Mouse (Mus musculus) stomach, postnatal 0 days (tissue): ENCODE measurements around the gene Aco2.

Source experiments
- CTCF ChIP-seq: IDR thresholded peaks from 2 replicates; pipeline ENCODE4 v1.5.1; 2016; ENCODE audit warnings: antibody characterized with exemption, low read depth, mild to moderate bottlenecking, moderate library complexity
- EP300 ChIP-seq: optimal IDR thresholded peaks from 2 replicates; pipeline ENCODE3; 2016; ENCODE audit warnings: antibody characterized with exemption

DNA sequence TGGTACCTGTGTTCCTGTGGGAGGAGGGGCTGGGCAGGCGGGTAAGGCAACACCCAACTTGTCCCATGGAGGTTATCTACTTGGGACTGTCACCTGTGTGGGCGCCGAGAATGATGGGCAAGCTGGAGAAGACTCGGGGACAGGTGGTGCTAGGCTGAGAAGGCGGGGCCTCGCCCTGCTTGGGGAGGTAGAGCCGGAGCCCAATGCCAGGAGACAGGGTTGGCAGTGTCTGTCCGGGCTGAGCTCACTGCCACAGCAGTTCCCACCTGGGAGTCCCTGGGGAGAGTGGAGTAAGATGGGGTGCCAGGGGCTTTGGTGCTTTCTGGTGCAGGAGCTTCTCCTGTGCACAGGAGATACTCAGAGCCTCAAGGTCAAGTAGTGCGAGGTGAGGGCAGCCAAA lies 23.0 kb upstream of the Aco2 start:
- TF ChIP-seq CTCF (no peak), EP300 (no peak)
